Mouse (Mus musculus): ENCODE measurements around the gene Fam76b. TPM values are rescaled to one million over a fixed set of nuclear protein-coding genes. Genes with fewer than 3 reads are reported as not detected.
A peak's percentile ranks its signal among the peaks of the same experiment; 100 is the strongest.
"Not testable (repeated sequence)": the region's sequence is repeated elsewhere in the genome, so short reads cannot be mapped to it uniquely, and the experiment has no call there.

The Fam76b gene
- 19.2 and 20.0 TPM in 2 replicates for polyA plus RNA-seq (2015; fragmentation: Nextera tagmentation; extraction: Ambion mirVana)

- ATAC-seq, result peak; percentile 95
These were observed at the start of gene Fam76b for GRCm38 (mm10) chr9:13827406-13828086. Gene Fam76b, plus strand, starts transcription at chr9:13827716.

GRCm38 (mm10) chr9:13781985-13782384, 45.5 kb upstream of the Fam76b start:
- no peaks in the 10 kb centered on the region for H3K9me3 ChIP-seq
- no peak overlapping the region for H3K27ac ChIP-seq
- H3K9ac ChIP-seq, result no peak overlapping the region
- WGBS, result 96% methylated on average over 1 of the region's 1 CpGs
- H3K4me2 ChIP-seq (replicated peaks), result no peak overlapping the region
- ATAC-seq, result no peak
- no peak overlapping the region for H3K4me3 ChIP-seq (replicated peaks)
- no peaks in the 10 kb centered on the region for H3K4me1 ChIP-seq (replicated peaks)
- no peaks in the 10 kb centered on the region for H3K27me3 ChIP-seq (replicated peaks)
- H3K36me3 ChIP-seq, result peaks cover 7% of the 10 kb centered on the region

More at GRCm38 (mm10) chr9:13827406-13828086, at the start of gene Fam76b:
- H3K4me3 ChIP-seq (replicated peaks), result peak within 1 kb of the TSS; percentile 86
- no peaks in the 10 kb centered on the region for H3K9me3 ChIP-seq
- H3K36me3 ChIP-seq, result peaks cover 12% of the 10 kb centered on the region
- H3K27me3 ChIP-seq (replicated peaks), result no peaks in the 10 kb centered on the region
- peak within 1 kb of the TSS; percentile 97 for H3K9ac ChIP-seq
- peak within 1 kb of the TSS; percentile 99 for H3K27ac ChIP-seq
- WGBS, result under 1% methylated on average over 67 of the region's 67 CpGs
- H3K4me1 ChIP-seq (replicated peaks), result peaks cover 14% of the 10 kb centered on the region
- peak within 1 kb of the TSS; percentile 75 for H3K4me2 ChIP-seq (replicated peaks)

- WGBS, result 95% methylated on average over 8 of the region's 8 CpGs
- H3K4me2 ChIP-seq (replicated peaks); H3K9me3 ChIP-seq; H3K4me1 ChIP-seq (replicated peaks); ATAC-seq; H3K27ac ChIP-seq; H3K9ac ChIP-seq; H3K27me3 ChIP-seq (replicated peaks); H3K4me3 ChIP-seq (replicated peaks): not testable (repeated sequence)
- peaks cover 15% of the 10 kb centered on the region for H3K36me3 ChIP-seq
These were observed 36.7 kb upstream of the Fam76b start for GRCm38 (mm10) chr9:13790864-13791263.

GRCm38 (mm10) chr9:13794302-13794701, 33.2 kb upstream of the Fam76b start:
- H3K27me3 ChIP-seq (replicated peaks), result no peaks in the 10 kb centered on the region
- no peak overlapping the region for H3K27ac ChIP-seq
- no peaks in the 10 kb centered on the region for H3K9me3 ChIP-seq
- no peaks in the 10 kb centered on the region for H3K4me1 ChIP-seq (replicated peaks)
- ATAC-seq, result no peak
- H3K36me3 ChIP-seq, result peaks cover 20% of the 10 kb centered on the region
- no peak overlapping the region for H3K4me3 ChIP-seq (replicated peaks)
- 83% methylated on average over 1 of the region's 1 CpGs for WGBS
- no peak overlapping the region for H3K9ac ChIP-seq
- no peak overlapping the region for H3K4me2 ChIP-seq (replicated peaks)

- 93% methylated on average over 2 of the region's 2 CpGs for WGBS
- no peak for ATAC-seq
- Histone ChIP-seq H3K9me3 (no peaks in the 10 kb centered on the region), H3K9ac (no peak overlapping the region), H3K4me1 (replicated peaks) (no peaks in the 10 kb centered on the region), H3K36me3 (peaks cover 25% of the 10 kb centered on the region), H3K27ac (no peak overlapping the region), H3K4me3 (replicated peaks) (no peak overlapping the region), H3K27me3 (replicated peaks) (no peaks in the 10 kb centered on the region), H3K4me2 (replicated peaks) (no peak overlapping the region)
These were observed 32.8 kb upstream of the Fam76b start for GRCm38 (mm10) chr9:13794756-13795155.

- H3K27me3 ChIP-seq (replicated peaks), result no peaks in the 10 kb centered on the region
- no peaks in the 10 kb centered on the region for H3K4me1 ChIP-seq (replicated peaks)
- H3K9ac ChIP-seq, result no peak overlapping the region
- no peak overlapping the region for H3K4me3 ChIP-seq (replicated peaks)
- no peak overlapping the region for H3K27ac ChIP-seq
- no peaks in the 10 kb centered on the region for H3K9me3 ChIP-seq
- peaks cover 29% of the 10 kb centered on the region for H3K36me3 ChIP-seq
- ATAC-seq, result no peak
- H3K4me2 ChIP-seq (replicated peaks), result no peak overlapping the region
- WGBS, result 86% methylated on average over 1 of the region's 1 CpGs
These were observed 23.0 kb upstream of the Fam76b start for GRCm38 (mm10) chr9:13804480-13804879.

- no peak for ATAC-seq
- no peaks in the 10 kb centered on the region for H3K9me3 ChIP-seq
- no peaks in the 10 kb centered on the region for H3K4me1 ChIP-seq (replicated peaks)
- no peak overlapping the region for H3K4me2 ChIP-seq (replicated peaks)
- 91% methylated on average over 7 of the region's 7 CpGs for WGBS
- H3K9ac ChIP-seq, result no peak overlapping the region
- peaks cover 26% of the 10 kb centered on the region for H3K36me3 ChIP-seq
- H3K27ac ChIP-seq, result no peak overlapping the region
- H3K4me3 ChIP-seq (replicated peaks), result no peak overlapping the region
- H3K27me3 ChIP-seq (replicated peaks), result no peaks in the 10 kb centered on the region
These were observed 20.7 kb upstream of the Fam76b start for GRCm38 (mm10) chr9:13806854-13807253.

- Histone ChIP-seq H3K9ac (no peak overlapping the region), H3K4me3 (replicated peaks) (no peak overlapping the region), H3K27me3 (replicated peaks) (no peaks in the 10 kb centered on the region), H3K4me2 (replicated peaks) (no peak overlapping the region), H3K9me3 (no peaks in the 10 kb centered on the region), H3K4me1 (replicated peaks) (no peaks in the 10 kb centered on the region), H3K27ac (no peak overlapping the region), H3K36me3 (peaks cover 30% of the 10 kb centered on the region)
- ATAC-seq, result no peak
- 81% methylated on average over 5 of the region's 5 CpGs for WGBS
These were observed 19.9 kb upstream of the Fam76b start for GRCm38 (mm10) chr9:13807657-13808056.

- no peak overlapping the region for H3K4me2 ChIP-seq (replicated peaks)
- H3K27ac ChIP-seq, result no peak overlapping the region
- H3K27me3 ChIP-seq (replicated peaks), result no peaks in the 10 kb centered on the region
- peaks cover 32% of the 10 kb centered on the region for H3K36me3 ChIP-seq
- H3K4me1 ChIP-seq (replicated peaks), result no peaks in the 10 kb centered on the region
- H3K9me3 ChIP-seq, result no peaks in the 10 kb centered on the region
- H3K9ac ChIP-seq, result no peak overlapping the region
- H3K4me3 ChIP-seq (replicated peaks), result no peak overlapping the region
- no peak for ATAC-seq
These were observed 17.6 kb upstream of the Fam76b start for GRCm38 (mm10) chr9:13809937-13810336.

- no peaks in the 10 kb centered on the region for H3K27me3 ChIP-seq (replicated peaks)
- no peaks in the 10 kb centered on the region for H3K9me3 ChIP-seq
- no peak overlapping the region for H3K9ac ChIP-seq
- H3K4me2 ChIP-seq (replicated peaks), result no peak overlapping the region
- no peak overlapping the region for H3K4me3 ChIP-seq (replicated peaks)
- no peak overlapping the region for H3K27ac ChIP-seq
- no peaks in the 10 kb centered on the region for H3K4me1 ChIP-seq (replicated peaks)
- ATAC-seq, result no peak
- 94% methylated on average over 9 of the region's 9 CpGs for WGBS
- peaks cover 32% of the 10 kb centered on the region for H3K36me3 ChIP-seq
These were observed 9.1 kb upstream of the Fam76b start for GRCm38 (mm10) chr9:13818369-13818768.

- no peak for ATAC-seq
- Histone ChIP-seq H3K27me3 (replicated peaks) (no peaks in the 10 kb centered on the region), H3K4me1 (replicated peaks) (peaks cover 11% of the 10 kb centered on the region), H3K27ac (no peak overlapping the region), H3K36me3 (peaks cover 23% of the 10 kb centered on the region), H3K9ac (no peak overlapping the region), H3K4me2 (replicated peaks) (no peak overlapping the region), H3K9me3 (no peaks in the 10 kb centered on the region), H3K4me3 (replicated peaks) (no peak overlapping the region)
- WGBS, result 92% methylated on average over 3 of the region's 3 CpGs
These were observed 6.7 kb upstream of the Fam76b start for GRCm38 (mm10) chr9:13820774-13821173.

- 5% methylated on average over 8 of the region's 8 CpGs for WGBS
These were observed 1.6 kb upstream of the Fam76b start for GRCm38 (mm10) chr9:13825896-13826295.

GRCm38 (mm10) chr9:13826391-13826805, 1.1 kb upstream of the Fam76b start:
- H3K4me3 ChIP-seq (replicated peaks), result peak overlapping the region; percentile 86
- peak overlapping the region; percentile 90 for H3K9ac ChIP-seq
- no peaks in the 10 kb centered on the region for H3K27me3 ChIP-seq (replicated peaks)
- WGBS, result under 1% methylated on average over 31 of the region's 31 CpGs
- H3K9me3 ChIP-seq, result no peaks in the 10 kb centered on the region
- H3K36me3 ChIP-seq, result peaks cover 9% of the 10 kb centered on the region
- peaks cover 14% of the 10 kb centered on the region for H3K4me1 ChIP-seq (replicated peaks)
- H3K27ac ChIP-seq, result peak overlapping the region; percentile 99
- ATAC-seq, result peak; percentile 29
- H3K4me2 ChIP-seq (replicated peaks), result peak overlapping the region; percentile 75

More at GRCm38 (mm10) chr9:13825896-13826295, 1.6 kb upstream of the Fam76b start:
- Histone ChIP-seq H3K4me1 (replicated peaks) (peaks cover 14% of the 10 kb centered on the region), H3K36me3 (peaks cover 4% of the 10 kb centered on the region; the same call in 1 of the 2 replicates), H3K27ac (peak overlapping the region; percentile 99), H3K4me2 (replicated peaks) (peak overlapping the region; percentile 75), H3K4me3 (replicated peaks) (peak overlapping the region; percentile 86), H3K27me3 (replicated peaks) (no peaks in the 10 kb centered on the region), H3K9me3 (no peaks in the 10 kb centered on the region), H3K9ac (peak overlapping the region; percentile 90)
- no peak for ATAC-seq

Measured in intestine, embryonic 15.5 days (tissue).